Mouse (Mus musculus) midbrain, embryonic 16.5 days (tissue): ENCODE data around the gene Hist1h3f. TPM values are rescaled to one million over a fixed set of nuclear protein-coding genes. Genes with fewer than 3 reads are reported as not detected.

Experiments
- ATAC-seq: fragments of 200-750 bp; cut with Nextera tagmentation; 2 replicates; pipeline ENCODE4 v1.8.0; 2017; ENCODE audit warnings: moderate TSS enrichment
- H3K27ac ChIP-seq: fragments of 300-500 bp; sonication (generic); 2 replicates; pipeline ENCODE4 v1.5.1; 2014; ENCODE audit warnings: mild to moderate bottlenecking, low read length, mixed read lengths
- H3K27me3 ChIP-seq: fragments of 300-500 bp; sonication (generic); 2 replicates; pipeline ENCODE4 v1.6.1; 2014; ENCODE audit warnings: low read depth, low read length, mixed read lengths; ENCODE audit not compliant: control insufficient read depth, insufficient read depth
- H3K36me3 ChIP-seq: fragments of 300-500 bp; sonication (generic); 2 replicates; pipeline ENCODE4 v1.6.1; 2014; ENCODE audit warnings: mild to moderate bottlenecking, low read length, moderate library complexity, mixed read lengths; ENCODE audit not compliant: control insufficient read depth, insufficient read depth
- H3K4me1 ChIP-seq: fragments of 300-500 bp; sonication (generic); 2 replicates; pipeline ENCODE4 v1.6.1; 2014; ENCODE audit warnings: mild to moderate bottlenecking, low read length, mixed read lengths; ENCODE audit not compliant: control insufficient read depth, insufficient read depth
- H3K4me2 ChIP-seq: fragments of 300-500 bp; sonication (generic); 2 replicates; pipeline ENCODE4 v1.6.1; 2014; ENCODE audit warnings: mild to moderate bottlenecking, low read length, mixed read lengths
- H3K4me3 ChIP-seq: fragments of 300-500 bp; sonication (generic); 2 replicates; pipeline ENCODE4 v1.5.1; 2014; ENCODE audit warnings: low read depth, mild to moderate bottlenecking, low read length, moderate library complexity, mixed read lengths
- H3K9ac ChIP-seq: fragments of 300-500 bp; sonication (generic); 2 replicates; pipeline ENCODE4 v1.6.1; 2014; ENCODE audit warnings: low read depth, low read length, mixed read lengths
- H3K9me3 ChIP-seq: fragments of 300-500 bp; sonication (generic); replicated peaks from 2 replicates; pipeline ENCODE4 v1.6.1; 2014; ENCODE audit warnings: mild to moderate bottlenecking, low read length, mixed read lengths; ENCODE audit not compliant: control insufficient read depth, poor library complexity, severe bottlenecking
- WGBS: fragments of 180-500 bp; shearing (Covaris S2); extraction: QIAGEN DNeasy Blood & Tissue Kit; methylation state at CpG from one replicate; pipeline ENCODE4 v1.1.7; 2014; 5-methylcytosine and 5-hydroxymethylcytosine counted together
- polyA plus RNA-seq: library from polyadenylated mRNA; unstranded; fragments of >200 nt; fragmentation: Nextera tagmentation; extraction: Ambion mirVana; gene quantifications from 2 replicates; pipeline ENCODE4 v1.2.1, GENCODE M21; 2015

The Hist1h3f gene
- polyA plus RNA-seq, result not detected in 2 replicates

DNA sequence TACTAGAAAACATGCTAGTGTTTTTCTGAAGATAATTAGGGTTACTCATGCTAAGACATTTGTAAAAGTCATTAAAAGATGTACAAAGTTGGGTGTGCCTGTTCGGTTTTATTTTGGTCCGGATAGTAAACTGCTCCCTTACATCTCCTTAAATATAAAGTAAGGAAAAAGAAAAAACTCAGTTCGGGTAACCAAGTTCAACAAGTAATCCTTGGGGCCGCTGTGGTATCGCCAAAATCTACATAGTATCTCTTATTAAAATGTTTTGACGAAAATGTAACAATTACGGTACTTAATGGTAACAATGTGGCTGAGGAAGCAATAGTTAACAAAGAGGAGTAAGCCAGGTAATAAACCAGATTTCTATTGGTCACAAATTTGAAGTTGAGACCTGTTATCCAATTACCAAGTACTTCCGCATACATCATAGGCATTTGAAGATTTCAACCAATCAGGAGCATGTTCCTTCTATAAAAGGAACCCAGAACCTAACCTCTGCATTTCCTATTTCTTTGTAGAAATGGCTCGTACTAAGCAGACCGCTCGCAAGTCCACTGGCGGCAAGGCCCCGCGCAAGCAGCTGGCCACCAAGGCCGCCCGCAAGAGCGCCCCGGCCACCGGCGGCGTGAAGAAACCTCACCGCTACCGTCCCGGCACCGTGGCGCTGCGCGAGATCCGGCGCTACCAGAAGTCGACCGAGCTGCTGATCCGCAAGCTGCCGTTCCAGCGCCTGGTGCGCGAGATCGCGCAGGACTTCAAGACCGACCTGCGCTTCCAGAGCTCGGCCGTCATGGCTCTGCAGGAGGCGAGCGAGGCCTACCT is at the start of gene Hist1h3f:
Hist1h3f (plus strand) TSS at position 88 of the 822 bp plus-strand sequence.
- Histone ChIP-seq H3K36me3 (no peaks in the 10 kb centered on the region), H3K4me3 (peak within 1 kb of the TSS; percentile 48), H3K9ac (peak within 1 kb of the TSS; percentile 65), H3K4me2 (peak within 1 kb of the TSS; percentile 83), H3K27me3 (no peaks in the 10 kb centered on the region), H3K9me3 (no peaks in the 10 kb centered on the region), H3K4me1 (peaks cover 6% of the 10 kb centered on the region), H3K27ac (peak within 1 kb of the TSS; percentile 88)
- WGBS, result under 1% methylated on average over 19 of the region's 45 CpGs
- peak; percentile 96 for ATAC-seq

DNA sequence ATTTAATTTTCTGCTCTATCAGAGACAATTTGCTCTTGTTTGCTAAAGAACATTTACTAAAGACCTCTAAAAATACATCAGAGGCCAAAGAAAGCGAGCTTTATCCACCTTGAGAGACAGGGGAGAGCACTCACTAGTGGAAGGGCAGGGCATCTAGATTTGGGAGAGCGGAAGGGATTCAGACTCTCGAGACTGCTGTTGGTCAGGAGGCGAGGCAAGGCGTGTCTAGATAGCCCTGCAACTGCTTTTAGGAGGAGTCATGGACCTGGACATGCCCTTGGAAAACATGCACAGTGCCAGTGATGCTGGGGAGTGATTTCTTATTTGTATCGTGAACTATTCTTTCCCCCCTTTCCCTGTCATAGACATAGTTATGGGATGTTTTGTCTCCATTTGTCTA is 48.3 kb upstream of the Hist1h3f start:
- Histone ChIP-seq H3K4me1 (peaks cover 12% of the 10 kb centered on the region), H3K9ac (no peak overlapping the region), H3K4me2 (no peak overlapping the region), H3K9me3 (no peaks in the 10 kb centered on the region), H3K4me3 (no peak overlapping the region), H3K27ac (no peak overlapping the region), H3K36me3 (no peaks in the 10 kb centered on the region), H3K27me3 (peaks cover 8% of the 10 kb centered on the region; the same call in 1 of the 2 replicates)
- 79% methylated on average over 6 of the region's 6 CpGs for WGBS
- no peak for ATAC-seq

DNA sequence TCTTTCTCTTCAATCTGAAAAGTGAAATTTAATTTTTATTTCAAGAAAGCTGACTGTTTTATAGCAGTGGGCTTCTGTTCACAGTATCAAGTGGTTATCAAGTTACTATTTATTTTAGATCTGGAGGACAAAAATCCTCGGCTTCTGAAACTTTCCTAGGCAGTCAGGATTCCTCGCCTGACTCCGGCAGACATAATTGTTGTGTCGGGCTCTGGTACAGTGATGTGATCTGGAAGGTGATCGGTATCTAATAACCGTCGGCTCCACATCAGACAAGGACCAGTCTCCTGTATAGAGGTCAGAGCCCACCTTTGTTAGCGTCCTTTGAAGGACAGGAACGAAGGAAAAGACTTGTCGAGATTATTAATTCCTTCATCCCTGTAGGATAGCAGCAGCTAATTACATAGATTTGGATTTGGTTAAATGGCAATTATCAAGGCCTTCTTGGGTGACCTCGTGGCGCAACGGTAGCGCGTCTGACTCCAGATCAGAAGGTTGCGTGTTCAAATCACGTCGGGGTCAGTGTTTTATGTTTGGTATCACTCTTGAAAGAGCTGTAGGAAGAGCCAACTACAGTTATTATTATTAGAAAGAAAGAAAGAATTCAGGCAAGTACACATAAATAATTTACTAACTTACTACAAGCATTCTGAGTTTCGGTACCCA is 46.1 kb upstream of the Hist1h3f start:
- Histone ChIP-seq H3K4me1 (0 out of 2 replicates have a peak, but pooled peaks cover 6% of the 10 kb centered on the region), H3K36me3 (no peaks in the 10 kb centered on the region), H3K9me3 (no peaks in the 10 kb centered on the region), H3K4me3 (peak overlapping the region; percentile 31), H3K9ac (no peak overlapping the region), H3K27ac (no peak overlapping the region), H3K27me3 (peaks cover 8% of the 10 kb centered on the region; the same call in 1 of the 2 replicates), H3K4me2 (peak overlapping the region; percentile 43)
- ATAC-seq, result no peak
- WGBS, result 4% methylated on average over 19 of the region's 19 CpGs

DNA sequence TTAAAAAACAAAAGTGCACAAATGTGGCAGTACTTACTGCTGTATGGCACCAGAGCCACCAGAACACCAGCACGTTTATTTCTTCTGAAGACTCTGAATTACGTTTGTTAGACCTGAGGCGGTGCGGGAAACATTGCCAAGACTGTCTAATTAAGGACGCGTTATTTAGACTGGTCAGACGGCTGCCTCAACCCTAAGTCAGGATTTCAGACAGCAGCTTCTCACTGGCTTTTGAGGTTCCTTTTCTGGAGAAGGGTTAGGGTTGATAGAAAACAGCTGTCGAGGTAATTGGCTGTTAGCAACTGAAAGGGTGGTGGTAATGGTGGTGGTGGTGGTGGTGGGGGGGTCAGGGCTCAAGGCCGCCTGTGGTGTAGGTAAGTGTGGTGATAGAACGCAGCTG is 45.2 kb upstream of the Hist1h3f start:
- no peak overlapping the region for H3K9ac ChIP-seq
- WGBS, result 8% methylated on average over 10 of the region's 10 CpGs
- no peaks in the 10 kb centered on the region for H3K9me3 ChIP-seq
- peaks cover 8% of the 10 kb centered on the region; the same call in 1 of the 2 replicates for H3K27me3 ChIP-seq
- no peaks in the 10 kb centered on the region for H3K36me3 ChIP-seq
- H3K27ac ChIP-seq, result no peak overlapping the region
- H3K4me3 ChIP-seq, result peak overlapping the region; percentile 31
- H3K4me2 ChIP-seq, result peak overlapping the region; percentile 43
- no peak for ATAC-seq
- H3K4me1 ChIP-seq, result 0 out of 2 replicates have a peak, but pooled peaks cover 6% of the 10 kb centered on the region

DNA sequence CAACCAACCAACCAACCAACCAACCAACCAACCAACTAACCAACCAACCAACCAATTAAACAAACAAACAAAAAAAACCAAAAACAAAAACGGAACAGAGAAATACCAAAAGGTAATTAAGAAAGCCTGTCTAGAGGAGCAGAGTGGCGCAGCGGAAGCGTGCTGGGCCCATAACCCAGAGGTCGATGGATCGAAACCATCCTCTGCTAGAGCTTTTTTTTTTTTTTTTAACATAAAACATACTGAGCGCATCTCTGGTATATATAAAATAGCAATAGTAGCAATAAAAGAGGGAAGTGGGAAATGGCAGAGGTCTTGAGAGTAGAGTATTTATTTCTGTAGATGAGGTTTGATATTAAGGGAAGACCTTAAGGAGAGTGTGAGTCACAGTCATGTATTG is 43.9 kb upstream of the Hist1h3f start:
- Histone ChIP-seq H3K27ac (no peak overlapping the region), H3K9ac (no peak overlapping the region), H3K4me3 (no peak overlapping the region), H3K27me3 (peaks cover 8% of the 10 kb centered on the region; the same call in 1 of the 2 replicates), H3K4me1 (0 out of 2 replicates have a peak, but pooled peaks cover 6% of the 10 kb centered on the region), H3K36me3 (no peaks in the 10 kb centered on the region), H3K9me3 (no peaks in the 10 kb centered on the region), H3K4me2 (no peak overlapping the region)
- 9% methylated on average over 7 of the region's 7 CpGs for WGBS
- ATAC-seq, result no peak

DNA sequence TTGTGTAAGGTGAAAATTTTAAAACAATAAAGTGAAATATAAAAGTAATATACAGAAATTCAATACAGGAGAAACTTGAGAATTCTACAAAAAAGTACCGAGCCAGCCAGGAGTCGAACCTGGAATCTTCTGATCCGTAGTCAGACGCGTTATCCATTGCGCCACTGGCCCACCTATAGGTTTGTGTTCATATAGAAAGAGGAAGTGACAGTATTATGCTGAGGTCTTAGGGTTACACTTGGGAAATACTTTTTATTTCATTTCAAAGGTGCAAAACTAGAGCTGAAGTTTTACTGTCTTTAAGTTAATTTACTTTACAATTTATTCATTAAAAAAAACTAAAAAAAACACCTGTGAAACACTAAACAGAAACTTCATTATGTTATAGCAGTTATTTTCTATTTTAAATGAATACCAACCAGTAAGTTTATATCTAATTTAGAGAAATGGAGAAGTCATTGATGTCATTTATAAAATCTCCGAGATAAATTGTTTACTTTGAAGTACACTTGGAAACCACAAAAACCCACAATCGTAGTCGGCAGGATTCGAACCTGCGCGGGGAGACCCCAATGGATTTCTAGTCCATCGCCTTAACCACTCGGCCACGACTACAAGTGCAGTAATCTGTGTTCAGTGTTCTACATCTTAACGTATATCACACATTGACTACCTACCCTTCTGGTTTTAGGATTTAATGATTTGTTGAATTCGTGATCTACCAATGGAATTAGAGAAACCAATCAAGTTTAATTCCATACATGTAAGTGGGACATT is 43.2 kb upstream of the Hist1h3f start:
- Histone ChIP-seq H3K9me3 (no peaks in the 10 kb centered on the region), H3K4me1 (peaks cover 7% of the 10 kb centered on the region; the same call in 1 of the 2 replicates), H3K9ac (no peak overlapping the region), H3K36me3 (no peaks in the 10 kb centered on the region), H3K27ac (no peak overlapping the region), H3K4me2 (no peak overlapping the region), H3K4me3 (no peak overlapping the region), H3K27me3 (peaks cover 8% of the 10 kb centered on the region; the same call in 1 of the 2 replicates)
- peak; percentile 62; the same call in 1 of the 2 replicates for ATAC-seq
- 1% methylated on average over 17 of the region's 17 CpGs for WGBS

DNA sequence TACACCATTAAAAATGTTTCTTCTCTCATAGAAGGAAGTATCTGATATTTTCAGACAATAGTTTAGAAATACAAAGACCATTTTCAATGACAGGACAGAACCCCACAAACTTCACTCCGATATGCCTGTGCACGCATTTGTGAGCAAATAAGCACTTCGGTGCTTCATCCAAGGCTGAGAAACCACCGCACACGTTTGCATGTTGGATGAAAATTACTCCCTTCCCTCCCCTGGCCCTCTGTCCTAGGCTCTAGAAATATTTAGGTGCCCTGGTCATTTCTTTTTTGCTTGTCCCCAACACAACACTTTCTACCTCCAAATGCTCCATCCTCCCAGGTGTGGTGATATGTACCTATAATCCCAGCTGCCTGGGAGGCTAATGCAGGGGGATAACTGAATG is 42.3 kb upstream of the Hist1h3f start:
- WGBS, result 24% methylated on average over 5 of the region's 5 CpGs
- ATAC-seq, result no peak
- Histone ChIP-seq H3K9ac (no peak overlapping the region), H3K4me1 (peaks cover 8% of the 10 kb centered on the region; the same call in 1 of the 2 replicates), H3K4me2 (no peak overlapping the region), H3K9me3 (no peaks in the 10 kb centered on the region), H3K27ac (no peak overlapping the region), H3K36me3 (no peaks in the 10 kb centered on the region), H3K27me3 (peaks cover 8% of the 10 kb centered on the region; the same call in 1 of the 2 replicates), H3K4me3 (no peak overlapping the region)

DNA sequence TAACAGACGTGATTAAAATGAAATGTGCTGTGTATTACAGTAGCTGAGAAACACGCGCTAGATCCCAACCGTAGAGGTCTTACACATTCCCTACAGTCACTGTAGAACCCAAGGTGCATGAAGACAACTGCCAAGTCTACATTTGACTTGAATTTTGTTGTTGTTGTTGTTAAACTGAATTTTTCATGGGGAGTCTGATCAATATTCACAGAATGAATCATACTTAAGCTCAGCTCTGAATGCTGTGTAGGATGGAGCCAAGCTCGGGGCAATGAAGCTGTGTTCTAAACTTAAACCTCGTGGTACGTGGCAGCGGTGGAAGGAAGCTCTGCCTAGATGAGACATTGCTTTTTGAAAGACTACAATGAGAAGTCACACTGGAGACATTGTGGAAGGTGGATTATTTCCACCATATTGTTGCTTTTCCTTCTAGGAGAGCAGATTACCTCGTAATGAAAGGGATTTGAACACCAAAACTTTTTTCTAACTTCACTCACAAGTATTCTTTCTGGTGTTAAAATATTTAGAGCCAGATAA is 41.8 kb upstream of the Hist1h3f start:
- Histone ChIP-seq H3K9ac (no peak overlapping the region), H3K4me2 (no peak overlapping the region), H3K4me3 (no peak overlapping the region), H3K36me3 (no peaks in the 10 kb centered on the region), H3K27me3 (peaks cover 8% of the 10 kb centered on the region; the same call in 1 of the 2 replicates), H3K4me1 (peaks cover 8% of the 10 kb centered on the region; the same call in 1 of the 2 replicates), H3K9me3 (no peaks in the 10 kb centered on the region), H3K27ac (no peak overlapping the region)
- ATAC-seq, result no peak
- WGBS, result 33% methylated on average over 9 of the region's 9 CpGs
